Mouse (Mus musculus) hindbrain, embryonic 15.5 days (tissue): Measurements from ENCODE around the gene Mtf1. TPM values are rescaled to one million over a fixed set of nuclear protein-coding genes. Genes with fewer than 3 reads are reported as not detected.

ENCODE experiments used
- ATAC-seq: fragments of 200-750 bp; cut with Nextera tagmentation; 2 replicates; pipeline ENCODE4 v1.8.0; 2017; ENCODE audit warnings: low read depth, moderate number of reproducible peaks, moderate TSS enrichment; ENCODE audit not compliant: low FRiP score
- H3K27ac ChIP-seq: fragments of 300-500 bp; sonication (generic); replicated peaks from 2 replicates; pipeline ENCODE4 v1.5.1; 2015; ENCODE audit warnings: mild to moderate bottlenecking, inconsistent platforms
- H3K27me3 ChIP-seq: fragments of 300-500 bp; sonication (generic); 2 replicates; pipeline ENCODE4 v1.6.1; 2015; ENCODE audit warnings: control low read depth, inconsistent platforms
- H3K36me3 ChIP-seq: fragments of 300-500 bp; sonication (generic); 2 replicates; pipeline ENCODE4 v1.6.1; 2015; ENCODE audit warnings: control low read depth, inconsistent platforms
- H3K4me1 ChIP-seq: fragments of 300-500 bp; sonication (generic); replicated peaks from 2 replicates; pipeline ENCODE4 v1.6.1; 2015; ENCODE audit warnings: control low read depth, inconsistent platforms
- H3K4me2 ChIP-seq: fragments of 300-500 bp; sonication (generic); 2 replicates; pipeline ENCODE4 v1.6.1; 2015; ENCODE audit warnings: moderate library complexity, mild to moderate bottlenecking, inconsistent platforms
- H3K4me3 ChIP-seq: fragments of 300-500 bp; sonication (generic); 2 replicates; pipeline ENCODE4 v1.5.1; 2015; ENCODE audit warnings: mild to moderate bottlenecking, inconsistent platforms
- H3K9ac ChIP-seq: fragments of 300-500 bp; sonication (generic); 2 replicates; pipeline ENCODE4 v1.6.1; 2015; ENCODE audit warnings: inconsistent platforms
- H3K9me3 ChIP-seq: fragments of 300-500 bp; sonication (generic); 2 replicates; pipeline ENCODE4 v1.6.1; 2016; ENCODE audit warnings: control low read depth, inconsistent platforms
- WGBS: fragments of 180-500 bp; shearing (Covaris S2); methylation state at CpG from one replicate; pipeline ENCODE4 v1.1.7; 2015; 5-methylcytosine and 5-hydroxymethylcytosine counted together
- polyA plus RNA-seq: library from polyadenylated mRNA; unstranded; fragments of >200 nt; fragmentation: Nextera tagmentation; extraction: Ambion mirVana; gene quantifications from 2 replicates; pipeline ENCODE4 v1.2.1, GENCODE M21; 2015

Mtf1 gene
- polyA plus RNA-seq, 1 experiment from 2014 or later: 11.6 TPM

DNA sequence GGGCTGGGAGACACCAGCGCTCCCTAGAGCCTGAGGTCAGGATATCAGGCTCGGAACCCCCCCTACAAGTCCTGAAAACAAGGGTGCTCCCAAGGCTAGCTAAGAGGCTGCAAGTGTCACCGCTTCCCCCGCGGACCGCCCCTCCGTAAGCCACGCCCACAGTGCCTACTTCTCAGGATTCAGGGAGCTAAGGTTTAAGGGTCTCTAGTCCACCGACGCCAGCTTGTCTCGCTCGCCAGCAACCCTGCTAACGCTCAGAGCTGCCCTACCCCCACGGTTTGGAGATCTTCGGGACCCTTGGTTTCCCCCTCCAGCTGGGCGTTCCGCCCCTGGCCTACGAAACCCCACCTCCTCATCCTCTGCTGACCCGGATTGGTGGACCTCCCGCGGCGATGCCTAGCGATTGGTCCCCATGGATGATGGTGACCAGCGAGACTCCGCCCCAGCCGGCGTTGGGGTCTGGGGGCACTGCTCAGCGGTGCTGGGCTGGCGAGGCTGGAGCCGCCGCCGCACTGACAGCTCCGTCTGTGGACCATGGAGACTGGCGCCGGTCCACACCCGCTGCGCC lies 79.5 kb downstream of the Mtf1 start:
- peak overlapping the region; percentile 44 for H3K9ac ChIP-seq
- WGBS: under 1% methylated on average over 37 of the region's 37 CpGs
- peaks cover 13% of the 10 kb centered on the region; the same call in 1 of the 2 replicates for H3K27me3 ChIP-seq
- H3K4me1 ChIP-seq: peaks cover 18% of the 10 kb centered on the region
- H3K27ac ChIP-seq: peak overlapping the region; percentile 60
- H3K4me3 ChIP-seq: peak overlapping the region; percentile 48
- ATAC-seq: peak; percentile 96
- H3K9me3 ChIP-seq: no peaks in the 10 kb centered on the region
- peak overlapping the region; percentile 58 for H3K4me2 ChIP-seq
- no peaks in the 10 kb centered on the region for H3K36me3 ChIP-seq

GRCm38 (mm10) chr4:124882151-124882729 lies 80.3 kb downstream of the Mtf1 start:
- peaks cover 18% of the 10 kb centered on the region for H3K4me1 ChIP-seq
- peak; percentile 35; the same call in 1 of the 2 replicates for ATAC-seq

GRCm38 (mm10) chr4:124888702-124889101 lies 86.8 kb downstream of the Mtf1 start:
- Histone ChIP-seq H3K27ac (no peak overlapping the region), H3K27me3 (peaks cover 25% of the 10 kb centered on the region), H3K36me3 (no peaks in the 10 kb centered on the region), H3K4me2 (no peak overlapping the region), H3K4me3 (no peak overlapping the region), H3K9me3 (no peaks in the 10 kb centered on the region), H3K9ac (no peak overlapping the region), H3K4me1 (peaks cover 6% of the 10 kb centered on the region)
- no peak for ATAC-seq
- WGBS: 68% methylated on average over 7 of the region's 7 CpGs

More at GRCm38 (mm10) chr4:124882151-124882729, 80.3 kb downstream of the Mtf1 start:
- H3K4me3 ChIP-seq: peak overlapping the region; percentile 48
- no peaks in the 10 kb centered on the region for H3K36me3 ChIP-seq
- peak overlapping the region; percentile 60 for H3K27ac ChIP-seq
- under 1% methylated on average over 37 of the region's 37 CpGs for WGBS
- peak overlapping the region; percentile 58 for H3K4me2 ChIP-seq
- peak overlapping the region; percentile 44 for H3K9ac ChIP-seq
- peaks cover 13% of the 10 kb centered on the region; the same call in 1 of the 2 replicates for H3K27me3 ChIP-seq
- no peaks in the 10 kb centered on the region for H3K9me3 ChIP-seq

- H3K27ac ChIP-seq: no peak overlapping the region
- whole genome bisulfite sequencing: 89% methylated on average over 2 of the region's 2 CpGs
- H3K9me3 ChIP-seq: no peaks in the 10 kb centered on the region
- no peaks in the 10 kb centered on the region for H3K36me3 ChIP-seq
- no peak overlapping the region for H3K4me2 ChIP-seq
- no peak overlapping the region for H3K9ac ChIP-seq
- no peak overlapping the region for H3K4me3 ChIP-seq
- peaks cover 21% of the 10 kb centered on the region for H3K27me3 ChIP-seq
- H3K4me1 ChIP-seq: peaks cover 17% of the 10 kb centered on the region
- ATAC-seq: no peak
Observed at GRCm38 (mm10) chr4:124889935-124890334, 88.0 kb downstream of the Mtf1 start.

GRCm38 (mm10) chr4:124890831-124891230 lies 88.9 kb downstream of the Mtf1 start:
- Histone ChIP-seq H3K27me3 (peaks cover 23% of the 10 kb centered on the region), H3K4me3 (no peak overlapping the region), H3K9ac (no peak overlapping the region), H3K4me2 (no peak overlapping the region), H3K9me3 (no peaks in the 10 kb centered on the region), H3K27ac (no peak overlapping the region), H3K36me3 (no peaks in the 10 kb centered on the region), H3K4me1 (peaks cover 22% of the 10 kb centered on the region)
- WGBS: 82% methylated on average over 5 of the region's 5 CpGs
- ATAC-seq: no peak

- Histone ChIP-seq H3K4me1 (peaks cover 25% of the 10 kb centered on the region), H3K9ac (0 out of 2 replicates have a peak overlapping the region, but pooled peaks have one; percentile 47), H3K4me3 (peak overlapping the region; percentile 48), H3K36me3 (no peaks in the 10 kb centered on the region), H3K27ac (no peak overlapping the region), H3K9me3 (no peaks in the 10 kb centered on the region), H3K27me3 (peaks cover 26% of the 10 kb centered on the region), H3K4me2 (peak overlapping the region; percentile 76)
- peak; percentile 21; the same call in 1 of the 2 replicates for ATAC-seq
- WGBS: 25% methylated on average over 6 of the region's 6 CpGs
Observed at GRCm38 (mm10) chr4:124893769-124894168, 91.9 kb downstream of the Mtf1 start.

DNA sequence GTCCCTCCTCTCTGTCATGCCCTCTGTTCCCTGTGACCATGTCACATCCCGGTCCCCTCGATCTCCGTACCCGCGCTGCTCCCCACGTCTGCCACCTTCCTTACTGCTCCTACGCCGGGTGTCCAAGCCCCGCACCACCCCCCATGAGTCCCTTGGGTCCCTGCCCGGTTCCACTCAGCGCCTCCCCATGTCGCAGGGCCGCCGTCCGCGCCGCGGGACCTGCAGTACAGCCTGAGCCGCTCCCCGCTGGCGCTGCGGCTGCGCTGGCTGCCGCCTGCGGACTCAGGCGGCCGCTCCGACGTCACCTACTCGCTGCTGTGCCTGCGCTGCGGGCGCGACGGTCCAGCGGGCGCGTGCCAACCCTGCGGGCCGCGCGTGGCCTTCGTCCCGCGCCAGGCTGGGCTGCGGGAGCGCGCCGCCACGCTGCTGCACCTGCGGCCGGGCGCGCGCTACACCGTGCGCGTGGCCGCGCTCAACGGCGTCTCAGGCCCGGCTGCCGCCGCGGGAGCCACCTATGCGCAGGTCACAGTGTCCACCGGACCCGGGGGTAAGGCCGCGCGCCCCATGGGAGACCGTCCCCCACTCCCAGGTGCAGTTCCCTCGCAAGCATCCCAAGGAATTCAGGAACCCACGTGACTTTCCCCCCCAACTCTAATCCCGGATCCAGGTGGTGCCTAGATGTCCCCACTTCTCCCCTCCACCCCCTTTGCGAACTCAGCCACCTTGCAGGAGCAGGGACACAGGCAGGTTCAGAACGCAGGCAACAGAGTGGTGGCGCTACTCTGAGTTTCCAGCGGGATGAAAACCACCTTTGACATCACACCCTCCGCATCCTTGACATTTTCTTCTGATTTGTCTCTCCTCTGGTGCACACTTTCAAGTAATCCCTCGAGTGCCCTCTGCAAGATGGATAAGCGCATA lies 92.9 kb downstream of the Mtf1 start:
- peaks cover 26% of the 10 kb centered on the region for H3K27me3 ChIP-seq
- peak overlapping the region; percentile 47 for H3K9ac ChIP-seq
- peak overlapping the region; percentile 48 for H3K4me3 ChIP-seq
- H3K36me3 ChIP-seq: no peaks in the 10 kb centered on the region
- 2% methylated on average over 74 of the region's 83 CpGs for WGBS
- H3K27ac ChIP-seq: 0 out of 2 replicates have a peak overlapping the region, but pooled peaks have one; percentile 36
- peaks cover 25% of the 10 kb centered on the region for H3K4me1 ChIP-seq
- ATAC-seq: peak; percentile 89
- H3K4me2 ChIP-seq: peak overlapping the region; percentile 76
- no peaks in the 10 kb centered on the region for H3K9me3 ChIP-seq

GRCm38 (mm10) chr4:124898428-124898827 lies 96.5 kb downstream of the Mtf1 start:
- no peak overlapping the region for H3K4me3 ChIP-seq
- no peaks in the 10 kb centered on the region for H3K36me3 ChIP-seq
- 18% methylated on average over 10 of the region's 10 CpGs for WGBS
- no peak overlapping the region for H3K9ac ChIP-seq
- peaks cover 12% of the 10 kb centered on the region; the same call in 1 of the 2 replicates for H3K27me3 ChIP-seq
- no peak overlapping the region for H3K4me2 ChIP-seq
- peaks cover 22% of the 10 kb centered on the region for H3K4me1 ChIP-seq
- H3K27ac ChIP-seq: no peak overlapping the region
- no peak for ATAC-seq
- H3K9me3 ChIP-seq: no peaks in the 10 kb centered on the region

Other genes starting within 250 kb of the Mtf1 start
- 0.23 and 0.31 TPM in 2 replicates for gene 3100002H09Rik, start 191.3 kb upstream of the Mtf1 start, polyA plus RNA-seq
- gene Pou3f1, start 145.3 kb upstream of the Mtf1 start, polyA plus RNA-seq: 7.9 and 13.4 TPM in 2 replicates
- gene Utp11, start 108.5 kb upstream of the Mtf1 start, polyA plus RNA-seq: 39.1 and 39.5 TPM in 2 replicates
- gene Fhl3, start 101.4 kb upstream of the Mtf1 start, polyA plus RNA-seq: 1.6 and 2.8 TPM in 2 replicates
- gene Sf3a3, start 87.3 kb upstream of the Mtf1 start, polyA plus RNA-seq: 96.2 and 106 TPM in 2 replicates
- gene Inpp5b, start 60.3 kb upstream of the Mtf1 start, polyA plus RNA-seq: 22.9 and 26.1 TPM in 2 replicates
- 46.3 and 50.4 TPM in 2 replicates for gene Yrdc, start 48.6 kb downstream of the Mtf1 start, polyA plus RNA-seq
- gene 1110065P20Rik, start 49.1 kb downstream of the Mtf1 start, polyA plus RNA-seq: 98.8 and 103 TPM in 2 replicates
- gene Maneal, start 60.1 kb downstream of the Mtf1 start, polyA plus RNA-seq: 15.9 and 16.0 TPM in 2 replicates
- gene Epha10, start 78.8 kb downstream of the Mtf1 start, polyA plus RNA-seq: 12.8 and 13.5 TPM in 2 replicates
- 13.1 and 15.1 TPM in 2 replicates for gene 9930104L06Rik, start 134.9 kb downstream of the Mtf1 start, polyA plus RNA-seq
- gene Cdca8, start 137.2 kb downstream of the Mtf1 start, polyA plus RNA-seq: 37.1 and 40.7 TPM in 2 replicates
- gene Rspo1, start 184.3 kb downstream of the Mtf1 start, polyA plus RNA-seq: 2.0 and 3.4 TPM in 2 replicates
- 85.8 and 92.7 TPM in 2 replicates for gene Gnl2, start 214.5 kb downstream of the Mtf1 start, polyA plus RNA-seq